Mouse (Mus musculus): Measurements from ENCODE around the gene Scai. TPM values are rescaled to one million over a fixed set of nuclear protein-coding genes. Genes with fewer than 3 reads are reported as not detected.
"Not testable (repeated sequence)": the region's sequence is repeated elsewhere in the genome, so short reads cannot be mapped to it uniquely, and the experiment has no call there.

Gene Scai
- polyA plus RNA-seq, 1 experiment from 2014 or later = 4.7 TPM

GRCm38 (mm10) chr2:39116583-39116982 is 74.0 kb downstream of the Scai start:
- Histone ChIP-seq H3K27ac (ENCODE audit: low read depth, low read length) (no peak overlapping the region), H3K4me2 (no peak overlapping the region), H3K4me1 (replicated peaks; ENCODE audit: control insufficient read depth, insufficient read depth, low read length) (no peaks in the 10 kb centered on the region), H3K36me3 (ENCODE audit: control insufficient read depth, insufficient read depth, low read length) (no peaks in the 10 kb centered on the region), H3K27me3 (replicated peaks; ENCODE audit: control insufficient read depth, insufficient read depth, low read length) (no peaks in the 10 kb centered on the region), H3K9ac (ENCODE audit: low read depth, low read length) (no peak overlapping the region), H3K4me3 (ENCODE audit: low read depth, low read length) (no peak overlapping the region), H3K9me3 (ENCODE audit: control insufficient read depth, low read length) (no peaks in the 10 kb centered on the region)
- ATAC-seq (replicated peaks; ENCODE audit: low FRiP score) = no peak
- no peak for DNase-seq (ENCODE audit: low spot score)
- 89% methylated on average over 2 of the region's 2 CpGs for WGBS

GRCm38 (mm10) chr2:39114093-39114492 is 76.4 kb downstream of the Scai start:
- Histone ChIP-seq H3K4me2 (no peak overlapping the region), H3K9ac (ENCODE audit: low read depth, low read length) (no peak overlapping the region), H3K4me1 (replicated peaks; ENCODE audit: control insufficient read depth, insufficient read depth, low read length) (no peaks in the 10 kb centered on the region), H3K36me3 (ENCODE audit: control insufficient read depth, insufficient read depth, low read length) (no peaks in the 10 kb centered on the region), H3K4me3 (ENCODE audit: low read depth, low read length) (no peak overlapping the region), H3K9me3 (ENCODE audit: control insufficient read depth, low read length) (no peaks in the 10 kb centered on the region), H3K27me3 (replicated peaks; ENCODE audit: control insufficient read depth, insufficient read depth, low read length) (no peaks in the 10 kb centered on the region), H3K27ac (ENCODE audit: low read depth, low read length) (no peak overlapping the region)
- ATAC-seq (replicated peaks; ENCODE audit: low FRiP score) = no peak
- WGBS = 79% methylated on average over 7 of the region's 7 CpGs
- DNase-seq (ENCODE audit: low spot score) = no peak

GRCm38 (mm10) chr2:39110514-39110913 is 80.0 kb downstream of the Scai start:
- no peak overlapping the region for H3K9ac ChIP-seq (ENCODE audit: low read depth, low read length)
- no peaks in the 10 kb centered on the region for H3K27me3 ChIP-seq (replicated peaks; ENCODE audit: control insufficient read depth, insufficient read depth, low read length)
- H3K4me2 ChIP-seq = no peak overlapping the region
- no peak overlapping the region for H3K27ac ChIP-seq (ENCODE audit: low read depth, low read length)
- peaks cover 2% of the 10 kb centered on the region; the same call in 1 of the 2 replicates for H3K36me3 ChIP-seq (ENCODE audit: control insufficient read depth, insufficient read depth, low read length)
- ATAC-seq (replicated peaks; ENCODE audit: low FRiP score) (no peak), DNase-seq (ENCODE audit: low spot score) (no peak)
- no peak overlapping the region for H3K4me3 ChIP-seq (ENCODE audit: low read depth, low read length)
- no peaks in the 10 kb centered on the region for H3K4me1 ChIP-seq (replicated peaks; ENCODE audit: control insufficient read depth, insufficient read depth, low read length)
- H3K9me3 ChIP-seq (ENCODE audit: control insufficient read depth, low read length) = no peaks in the 10 kb centered on the region

- not testable (repeated sequence) for H3K27ac ChIP-seq (ENCODE audit: low read depth, low read length); H3K9me3 ChIP-seq (ENCODE audit: control insufficient read depth, low read length); H3K4me2 ChIP-seq; H3K4me3 ChIP-seq (ENCODE audit: low read depth, low read length); H3K36me3 ChIP-seq (ENCODE audit: control insufficient read depth, insufficient read depth, low read length); H3K27me3 ChIP-seq (replicated peaks; ENCODE audit: control insufficient read depth, insufficient read depth, low read length); DNase-seq (ENCODE audit: low spot score); H3K9ac ChIP-seq (ENCODE audit: low read depth, low read length); H3K4me1 ChIP-seq (replicated peaks; ENCODE audit: control insufficient read depth, insufficient read depth, low read length)
- ATAC-seq (replicated peaks; ENCODE audit: low FRiP score) = peak; percentile 53; the same call in 1 of the 2 replicates
Measured at GRCm38 (mm10) chr2:39109712-39110111, 80.8 kb downstream of the Scai start.

GRCm38 (mm10) chr2:39099951-39100350 is 90.6 kb downstream of the Scai start:
- not testable (repeated sequence) for H3K9me3 ChIP-seq (ENCODE audit: control insufficient read depth, low read length); H3K4me3 ChIP-seq (ENCODE audit: low read depth, low read length); DNase-seq (ENCODE audit: low spot score); H3K36me3 ChIP-seq (ENCODE audit: control insufficient read depth, insufficient read depth, low read length); H3K9ac ChIP-seq (ENCODE audit: low read depth, low read length); ATAC-seq (replicated peaks; ENCODE audit: low FRiP score); H3K27ac ChIP-seq (ENCODE audit: low read depth, low read length); H3K4me2 ChIP-seq; H3K4me1 ChIP-seq (replicated peaks; ENCODE audit: control insufficient read depth, insufficient read depth, low read length); H3K27me3 ChIP-seq (replicated peaks; ENCODE audit: control insufficient read depth, insufficient read depth, low read length)
- 89% methylated on average over 1 of the region's 1 CpGs for WGBS

- Histone ChIP-seq H3K4me1 (replicated peaks; ENCODE audit: control insufficient read depth, insufficient read depth, low read length) (no peaks in the 10 kb centered on the region), H3K36me3 (ENCODE audit: control insufficient read depth, insufficient read depth, low read length) (peaks cover 3% of the 10 kb centered on the region; the same call in 1 of the 2 replicates), H3K27ac (ENCODE audit: low read depth, low read length) (no peak overlapping the region), H3K9ac (ENCODE audit: low read depth, low read length) (no peak overlapping the region), H3K4me2 (no peak overlapping the region), H3K4me3 (ENCODE audit: low read depth, low read length) (no peak overlapping the region), H3K9me3 (ENCODE audit: control insufficient read depth, low read length) (no peaks in the 10 kb centered on the region), H3K27me3 (replicated peaks; ENCODE audit: control insufficient read depth, insufficient read depth, low read length) (no peaks in the 10 kb centered on the region)
- ATAC-seq (replicated peaks; ENCODE audit: low FRiP score) (no peak), DNase-seq (ENCODE audit: low spot score) (no peak)
Measured at GRCm38 (mm10) chr2:39097993-39098392, 92.5 kb downstream of the Scai start.

GRCm38 (mm10) chr2:39091966-39092365 is 98.6 kb downstream of the Scai start:
- no peak for DNase-seq (ENCODE audit: low spot score)
- H3K4me3 ChIP-seq (ENCODE audit: low read depth, low read length) = no peak overlapping the region
- WGBS = 86% methylated on average over 1 of the region's 1 CpGs

GRCm38 (mm10) chr2:39082706-39083105 is 107.8 kb downstream of the Scai start:
- ATAC-seq (replicated peaks; ENCODE audit: low FRiP score) (no peak), DNase-seq (ENCODE audit: low spot score) (no peak)
- no peak overlapping the region for H3K4me3 ChIP-seq (ENCODE audit: low read depth, low read length)
- no peaks in the 10 kb centered on the region for H3K4me1 ChIP-seq (replicated peaks; ENCODE audit: control insufficient read depth, insufficient read depth, low read length)
- H3K4me2 ChIP-seq = no peak overlapping the region
- H3K27me3 ChIP-seq (replicated peaks; ENCODE audit: control insufficient read depth, insufficient read depth, low read length) = no peaks in the 10 kb centered on the region
- 74% methylated on average over 3 of the region's 3 CpGs for WGBS
- H3K36me3 ChIP-seq (ENCODE audit: control insufficient read depth, insufficient read depth, low read length) = peaks cover 5% of the 10 kb centered on the region; the same call in 1 of the 2 replicates
- no peak overlapping the region for H3K27ac ChIP-seq (ENCODE audit: low read depth, low read length)
- no peaks in the 10 kb centered on the region for H3K9me3 ChIP-seq (ENCODE audit: control insufficient read depth, low read length)
- no peak overlapping the region for H3K9ac ChIP-seq (ENCODE audit: low read depth, low read length)

More at GRCm38 (mm10) chr2:39091966-39092365, 98.6 kb downstream of the Scai start:
- no peaks in the 10 kb centered on the region for H3K36me3 ChIP-seq (ENCODE audit: control insufficient read depth, insufficient read depth, low read length)
- no peaks in the 10 kb centered on the region for H3K4me1 ChIP-seq (replicated peaks; ENCODE audit: control insufficient read depth, insufficient read depth, low read length)
- H3K4me2 ChIP-seq = no peak overlapping the region
- no peak overlapping the region for H3K27ac ChIP-seq (ENCODE audit: low read depth, low read length)
- H3K9ac ChIP-seq (ENCODE audit: low read depth, low read length) = no peak overlapping the region
- no peaks in the 10 kb centered on the region for H3K27me3 ChIP-seq (replicated peaks; ENCODE audit: control insufficient read depth, insufficient read depth, low read length)
- ATAC-seq (replicated peaks; ENCODE audit: low FRiP score) = no peak
- H3K9me3 ChIP-seq (ENCODE audit: control insufficient read depth, low read length) = no peaks in the 10 kb centered on the region

- Histone ChIP-seq H3K36me3 (ENCODE audit: control insufficient read depth, insufficient read depth, low read length) (no peaks in the 10 kb centered on the region), H3K9ac (ENCODE audit: low read depth, low read length) (no peak overlapping the region), H3K4me3 (ENCODE audit: low read depth, low read length) (no peak overlapping the region), H3K4me2 (no peak overlapping the region), H3K27me3 (replicated peaks; ENCODE audit: control insufficient read depth, insufficient read depth, low read length) (no peaks in the 10 kb centered on the region), H3K4me1 (replicated peaks; ENCODE audit: control insufficient read depth, insufficient read depth, low read length) (no peaks in the 10 kb centered on the region), H3K9me3 (ENCODE audit: control insufficient read depth, low read length) (no peaks in the 10 kb centered on the region), H3K27ac (ENCODE audit: low read depth, low read length) (no peak overlapping the region)
- ATAC-seq (replicated peaks; ENCODE audit: low FRiP score) = no peak
- DNase-seq (ENCODE audit: low spot score) = no peak
Measured at GRCm38 (mm10) chr2:39070666-39071065, 119.9 kb downstream of the Scai start.
